Mouse (Mus musculus) stomach, embryonic 16.5 days (tissue): ENCODE measurements around the gene Smarcb1. TPM values are rescaled to one million over a fixed set of nuclear protein-coding genes. Genes with fewer than 3 reads are reported as not detected.
A peak's percentile ranks its signal among the peaks of the same experiment; 100 is the strongest.
"Not testable (repeated sequence)": the region's sequence is repeated elsewhere in the genome, so short reads cannot be mapped to it uniquely, and the experiment has no call there.

Experiments
- ATAC-seq: fragments of 200-750 bp; cut with Nextera tagmentation; 2 replicates; pipeline ENCODE4 v1.8.0; 2017; ENCODE audit warnings: moderate number of reproducible peaks, moderate TSS enrichment; ENCODE audit not compliant: insufficient read depth, low FRiP score
- H3K27ac ChIP-seq: fragments of 300-500 bp; sonication (generic); 2 replicates; pipeline ENCODE4 v1.5.1; 2014; ENCODE audit warnings: low read length
- H3K27me3 ChIP-seq: fragments of 300-500 bp; sonication (generic); 2 replicates; pipeline ENCODE4 v1.6.1; 2014; ENCODE audit warnings: low read length, control low read depth, mixed read lengths; ENCODE audit not compliant: control insufficient read depth, insufficient read depth
- H3K36me3 ChIP-seq: fragments of 300-500 bp; sonication (generic); 2 replicates; pipeline ENCODE4 v1.6.1; 2014; ENCODE audit warnings: low read length; ENCODE audit not compliant: control insufficient read depth, insufficient read depth
- H3K4me1 ChIP-seq: fragments of 300-500 bp; sonication (generic); 2 replicates; pipeline ENCODE4 v1.6.1; 2014; ENCODE audit warnings: low read length, control low read depth, mixed read lengths; ENCODE audit not compliant: control insufficient read depth, insufficient read depth
- H3K4me2 ChIP-seq: fragments of 300-500 bp; sonication (generic); 2 replicates; pipeline ENCODE4 v1.6.1; 2014; ENCODE audit warnings: low read depth, low read length, mixed read lengths
- H3K4me3 ChIP-seq: fragments of 300-500 bp; sonication (generic); replicated peaks from 2 replicates; pipeline ENCODE4 v1.5.1; 2014; ENCODE audit warnings: mild to moderate bottlenecking, low read length
- H3K9ac ChIP-seq: fragments of 300-500 bp; sonication (generic); 2 replicates; pipeline ENCODE4 v1.6.1; 2014; ENCODE audit warnings: low read length
- H3K9me3 ChIP-seq: fragments of 300-500 bp; sonication (generic); replicated peaks from 2 replicates; pipeline ENCODE4 v1.6.1; 2016; ENCODE audit warnings: low read length, control low read depth; ENCODE audit not compliant: control insufficient read depth
- WGBS: fragments of 180-500 bp; shearing (Covaris S2); extraction: QIAGEN DNeasy Blood & Tissue Kit; methylation state at CpG from one replicate; pipeline ENCODE4 v1.1.7; 2014; 5-methylcytosine and 5-hydroxymethylcytosine counted together
- polyA plus RNA-seq: library from polyadenylated mRNA; unstranded; fragments of >200 nt; fragmentation: Nextera tagmentation; extraction: Ambion mirVana; gene quantifications from 2 replicates; pipeline ENCODE4 v1.2.1, GENCODE M21; 2015

Gene Smarcb1
- polyA plus RNA-seq, 1 experiment from 2014 or later = 159 TPM

DNA sequence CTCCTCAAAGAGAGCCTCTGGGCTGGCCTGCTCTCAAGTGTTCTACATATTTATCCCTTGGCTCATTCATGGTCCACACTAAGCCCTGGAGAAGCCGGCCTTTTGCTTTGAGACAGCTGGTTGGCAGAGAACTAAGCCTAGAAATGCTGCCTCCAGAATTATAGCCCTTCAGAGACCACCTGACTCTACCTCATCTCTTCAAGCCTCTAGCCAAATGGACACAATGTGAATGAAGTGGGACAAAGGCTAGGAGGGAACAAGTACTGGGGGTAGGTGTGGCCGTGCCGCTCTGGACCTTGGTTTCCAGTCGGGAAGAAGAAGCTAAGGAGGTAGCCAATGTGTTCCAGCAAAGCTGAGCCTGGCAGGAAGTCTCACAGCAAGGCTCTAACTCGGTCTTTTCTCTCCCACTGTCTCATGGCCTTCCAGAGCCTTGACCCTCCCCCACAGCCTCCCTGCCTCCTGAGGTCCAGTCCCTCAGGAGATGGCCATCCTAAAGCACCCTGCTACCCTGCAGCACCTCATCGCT is 23.3 kb downstream of the Smarcb1 start:
- H3K4me3 ChIP-seq = no peak overlapping the region
- H3K4me2 ChIP-seq = no peak overlapping the region
- H3K27me3 ChIP-seq = no peaks in the 10 kb centered on the region
- WGBS = 75% methylated on average over 6 of the region's 6 CpGs
- no peaks in the 10 kb centered on the region for H3K9me3 ChIP-seq
- H3K27ac ChIP-seq = peak overlapping the region; percentile 26; the same call in 1 of the 2 replicates
- H3K36me3 ChIP-seq = peaks cover 24% of the 10 kb centered on the region
- H3K4me1 ChIP-seq = peaks cover 15% of the 10 kb centered on the region
- no peak for ATAC-seq
- H3K9ac ChIP-seq = no peak overlapping the region; the same call in 1 of the 2 replicates

DNA sequence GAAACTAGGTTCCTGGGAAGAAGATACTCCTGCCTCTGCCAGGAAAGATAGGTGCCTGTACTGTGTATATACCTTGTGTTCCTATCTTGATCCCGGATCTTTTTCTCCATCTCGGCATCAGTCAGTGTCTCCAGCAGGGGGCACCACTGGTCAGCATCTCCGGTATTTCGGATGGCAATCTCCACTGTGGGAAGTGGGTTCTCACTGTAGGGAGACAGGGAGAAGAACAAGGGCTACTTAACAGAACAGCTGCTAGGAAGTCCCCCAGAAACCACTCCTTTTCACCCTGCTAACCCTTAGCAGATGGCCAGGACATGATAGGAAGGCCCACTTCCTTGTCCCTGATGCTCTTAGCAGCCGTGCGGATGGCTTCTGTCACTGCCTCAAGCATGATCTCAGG is 24.0 kb downstream of the Smarcb1 start:
- Histone ChIP-seq H3K36me3 (peaks cover 17% of the 10 kb centered on the region), H3K4me1 (peaks cover 15% of the 10 kb centered on the region), H3K4me3 (no peak overlapping the region), H3K27ac (no peak overlapping the region), H3K9ac (no peak overlapping the region), H3K4me2 (no peak overlapping the region), H3K27me3 (no peaks in the 10 kb centered on the region), H3K9me3 (no peaks in the 10 kb centered on the region)
- no peak for ATAC-seq
- WGBS = 37% methylated on average over 6 of the region's 6 CpGs

DNA sequence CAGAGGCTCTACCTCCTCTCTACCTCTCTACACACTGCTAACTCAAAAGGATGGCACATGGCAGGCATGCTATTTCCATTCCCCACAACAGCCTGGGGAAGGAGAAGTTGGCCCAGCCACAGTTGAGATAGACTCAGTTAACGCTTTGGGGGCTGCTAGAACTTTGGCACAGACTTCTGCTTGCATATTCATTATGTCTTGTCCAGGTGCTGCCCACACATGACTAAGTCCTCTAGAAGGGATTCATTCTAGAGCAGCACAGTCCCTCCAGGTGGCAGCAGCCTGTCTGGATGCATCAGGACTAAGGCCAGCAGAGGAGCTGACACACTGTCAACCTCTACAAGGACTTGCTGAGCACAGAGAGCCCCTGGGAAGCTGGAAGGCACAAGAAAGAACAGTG is 25.2 kb downstream of the Smarcb1 start:
- H3K9me3 ChIP-seq = no peaks in the 10 kb centered on the region
- H3K4me2 ChIP-seq = no peak overlapping the region
- 86% methylated on average over 1 of the region's 1 CpGs for WGBS
- no peak for ATAC-seq
- peaks cover 9% of the 10 kb centered on the region for H3K36me3 ChIP-seq
- no peaks in the 10 kb centered on the region for H3K27me3 ChIP-seq
- H3K4me1 ChIP-seq = peaks cover 15% of the 10 kb centered on the region
- H3K4me3 ChIP-seq = no peak overlapping the region
- no peak overlapping the region for H3K27ac ChIP-seq
- H3K9ac ChIP-seq = no peak overlapping the region

DNA sequence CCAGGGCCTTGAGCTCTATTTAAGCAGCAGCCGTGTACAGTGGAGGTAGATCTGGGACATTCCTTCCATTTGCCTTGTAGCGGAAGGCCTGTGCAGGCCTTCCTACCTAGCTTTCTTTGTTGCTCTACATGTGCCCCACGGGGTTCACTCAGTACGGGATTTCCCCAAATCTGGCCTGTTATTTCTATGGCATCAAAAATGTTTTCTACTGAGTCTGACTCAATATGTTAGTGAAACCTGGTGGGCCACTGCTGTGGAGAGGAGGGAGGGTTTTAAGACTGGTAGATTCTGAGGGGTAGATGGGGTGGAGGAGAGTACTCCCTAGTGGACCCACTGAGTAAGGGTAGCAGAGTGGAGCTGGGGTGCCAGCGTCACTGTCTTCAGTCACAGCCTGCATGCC is 25.7 kb downstream of the Smarcb1 start:
- Histone ChIP-seq H3K4me1 (peaks cover 15% of the 10 kb centered on the region), H3K27ac (no peak overlapping the region), H3K4me2 (no peak overlapping the region), H3K36me3 (peaks cover 9% of the 10 kb centered on the region), H3K4me3 (no peak overlapping the region), H3K9me3 (no peaks in the 10 kb centered on the region), H3K9ac (no peak overlapping the region), H3K27me3 (no peaks in the 10 kb centered on the region)
- ATAC-seq = no peak
- 92% methylated on average over 5 of the region's 5 CpGs for WGBS

DNA sequence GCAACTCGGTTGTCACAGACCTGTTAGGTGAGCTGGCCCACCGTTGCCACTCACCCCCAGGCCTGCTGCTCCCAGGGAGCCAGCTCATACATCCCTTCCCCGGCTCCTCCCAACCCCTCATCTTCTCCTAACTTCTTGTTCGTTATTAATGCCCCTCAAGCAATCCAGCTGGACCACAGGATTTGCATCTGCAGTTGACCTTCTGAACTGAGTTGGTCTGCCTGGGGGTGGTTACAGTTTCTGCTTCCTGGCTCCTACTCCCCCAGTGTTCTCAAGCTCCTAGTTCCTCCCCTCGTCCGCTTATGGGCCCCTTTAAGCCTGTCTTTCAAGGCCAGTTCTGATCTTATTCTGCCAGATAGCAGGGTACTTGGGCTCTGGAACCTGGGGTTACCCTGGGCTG is 26.8 kb downstream of the Smarcb1 start:
- Histone ChIP-seq H3K4me1 (peaks cover 17% of the 10 kb centered on the region), H3K4me2 (no peak overlapping the region), H3K4me3 (no peak overlapping the region), H3K27me3 (no peaks in the 10 kb centered on the region), H3K9ac (no peak overlapping the region), H3K9me3 (no peaks in the 10 kb centered on the region), H3K27ac (no peak overlapping the region), H3K36me3 (peaks cover 9% of the 10 kb centered on the region)
- no peak for ATAC-seq
- WGBS = 69% methylated on average over 6 of the region's 6 CpGs

DNA sequence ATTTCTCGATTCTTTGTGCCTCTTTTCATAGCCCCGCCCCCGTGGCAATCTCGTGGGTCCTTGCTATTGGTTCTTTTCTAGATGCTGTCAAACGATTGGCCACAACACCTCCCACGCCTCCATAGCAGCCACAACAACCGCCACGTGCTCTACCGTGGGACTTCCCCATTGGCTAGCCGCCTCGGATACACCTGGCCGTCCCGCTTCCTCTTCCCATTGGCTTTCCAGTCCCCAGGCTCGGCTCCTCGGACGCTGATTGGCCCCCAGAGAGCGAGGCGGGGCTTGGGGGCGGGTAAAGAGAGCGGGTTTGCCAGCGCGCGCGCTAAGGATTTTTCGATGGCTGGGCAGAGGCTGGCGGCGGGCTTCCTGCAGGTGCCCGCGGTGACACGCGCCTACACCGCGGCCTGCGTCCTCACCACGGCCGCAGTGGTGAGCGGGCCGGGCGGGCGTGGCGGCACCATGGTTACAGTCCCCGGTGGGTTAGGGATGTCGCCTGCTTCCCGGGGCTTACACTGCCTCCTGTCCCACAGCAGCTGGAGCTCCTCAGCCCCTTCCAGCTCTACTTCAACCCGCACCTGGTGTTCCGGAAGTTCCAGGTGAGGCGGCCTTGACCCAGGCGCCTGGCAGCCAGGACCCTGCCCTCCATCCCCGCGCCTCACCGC is 28.2 kb downstream of the Smarcb1 start, which contains the start of gene Derl3:
Derl3 (plus strand) TSS at position 325 of the 662 bp plus-strand sequence.
- peaks cover 20% of the 10 kb centered on the region for H3K4me1 ChIP-seq
- H3K9me3 ChIP-seq = no peaks in the 10 kb centered on the region
- WGBS = 2% methylated on average over 51 of the region's 51 CpGs
- H3K4me3 ChIP-seq = peak within 1 kb of the TSS; percentile 47
- H3K9ac ChIP-seq = peak within 1 kb of the TSS; percentile 54
- ATAC-seq = peak; percentile 98
- H3K36me3 ChIP-seq = peaks cover 9% of the 10 kb centered on the region
- H3K27ac ChIP-seq = no peak within 1 kb of the TSS
- no peaks in the 10 kb centered on the region for H3K27me3 ChIP-seq
- H3K4me2 ChIP-seq = peak within 1 kb of the TSS; percentile 88

DNA sequence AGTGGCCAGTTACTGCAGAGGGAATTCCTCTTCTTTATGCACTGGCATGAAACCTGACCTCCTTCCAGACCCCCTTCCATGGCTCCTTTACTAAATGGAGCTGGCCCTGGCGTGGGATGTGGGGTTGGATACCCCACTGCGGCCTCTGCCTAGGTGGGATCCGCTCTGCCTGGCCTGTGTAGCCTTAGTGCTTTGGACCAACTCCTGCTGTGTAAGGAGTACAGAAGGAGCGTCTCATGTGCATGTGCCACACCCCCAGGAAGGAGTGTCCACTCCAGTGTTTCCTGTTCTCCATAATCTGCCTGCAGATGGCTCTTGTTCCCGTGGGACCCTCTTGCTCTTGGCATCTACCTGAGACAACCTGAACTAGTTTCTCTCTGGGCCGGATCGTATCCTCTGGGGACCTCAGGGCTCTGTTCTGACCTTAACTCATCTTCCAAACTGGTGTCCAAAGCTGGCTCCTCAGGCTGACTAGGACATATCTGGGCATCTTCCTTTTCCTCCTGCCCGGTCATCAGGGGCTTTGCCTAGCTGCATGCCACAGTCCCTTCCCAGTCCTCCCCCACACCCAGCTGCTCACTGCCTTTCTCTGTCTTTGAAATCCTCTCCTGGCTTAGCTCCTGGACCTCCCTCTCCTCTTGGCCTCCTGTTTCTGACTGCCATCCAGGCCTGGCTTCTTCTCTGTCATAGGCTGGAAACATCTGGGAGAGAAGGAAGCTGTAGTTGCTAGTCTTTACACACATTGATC is 31.8 kb downstream of the Smarcb1 start:
- H3K9me3 ChIP-seq = no peaks in the 10 kb centered on the region
- H3K4me2 ChIP-seq = no peak overlapping the region
- H3K4me3 ChIP-seq = no peak overlapping the region
- no peaks in the 10 kb centered on the region for H3K36me3 ChIP-seq
- WGBS = 45% methylated on average over 8 of the region's 8 CpGs
- H3K4me1 ChIP-seq = peaks cover 12% of the 10 kb centered on the region
- H3K27ac ChIP-seq = no peak overlapping the region
- ATAC-seq = no peak
- H3K9ac ChIP-seq = no peak overlapping the region
- H3K27me3 ChIP-seq = no peaks in the 10 kb centered on the region

DNA sequence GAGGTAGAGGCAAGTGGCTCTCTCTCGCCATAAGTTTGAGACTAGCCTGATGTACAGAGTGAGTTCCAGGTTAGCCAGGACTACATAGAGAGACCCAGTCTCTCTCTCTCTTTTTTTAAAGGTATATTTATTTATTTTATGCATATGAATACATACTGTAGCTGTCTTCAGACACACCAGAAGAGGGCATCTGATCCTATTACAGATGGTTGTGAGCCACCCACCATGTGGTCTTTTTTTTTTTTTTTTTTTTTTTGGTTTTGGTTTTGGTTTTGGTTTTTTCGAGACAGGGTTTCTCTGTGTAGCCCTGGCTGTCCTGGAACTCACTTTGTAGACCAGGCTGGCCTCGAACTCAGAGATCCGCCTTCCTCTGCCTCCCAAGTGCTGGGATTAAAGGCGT is 33.9 kb downstream of the Smarcb1 start:
- not testable (repeated sequence) for H3K9ac ChIP-seq, H3K36me3 ChIP-seq, H3K27me3 ChIP-seq, H3K4me2 ChIP-seq, H3K9me3 ChIP-seq, H3K4me1 ChIP-seq, ATAC-seq, H3K4me3 ChIP-seq, H3K27ac ChIP-seq
- 86% methylated on average over 5 of the region's 5 CpGs for WGBS

DNA sequence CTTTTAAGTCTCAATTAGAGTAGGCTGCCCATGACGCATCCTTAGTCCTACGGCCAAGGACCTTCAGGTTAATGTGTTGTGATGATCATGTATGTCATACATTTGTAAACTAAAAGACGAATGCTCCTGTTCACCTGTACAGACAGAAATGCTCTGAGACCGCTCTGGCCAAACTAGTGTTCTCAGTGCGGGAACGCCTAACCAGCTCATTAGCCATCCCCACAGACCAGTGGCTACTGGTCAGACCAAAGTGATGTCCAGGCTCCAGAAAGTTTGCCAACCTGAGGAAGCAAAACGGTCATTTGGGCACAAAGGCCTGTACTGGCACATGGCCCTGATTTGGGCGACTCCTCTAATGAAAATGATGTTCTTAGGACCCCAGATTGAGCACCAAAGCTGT is 36.7 kb downstream of the Smarcb1 start:
- H3K9ac ChIP-seq = no peak overlapping the region
- no peaks in the 10 kb centered on the region for H3K9me3 ChIP-seq
- H3K4me1 ChIP-seq = peaks cover 21% of the 10 kb centered on the region
- no peak overlapping the region for H3K4me2 ChIP-seq
- H3K27ac ChIP-seq = no peak overlapping the region
- no peak for ATAC-seq
- WGBS = 91% methylated on average over 8 of the region's 8 CpGs
- no peaks in the 10 kb centered on the region for H3K27me3 ChIP-seq
- no peaks in the 10 kb centered on the region for H3K36me3 ChIP-seq
- H3K4me3 ChIP-seq = no peak overlapping the region
